Mouse (Mus musculus): Measurements from ENCODE around the gene Trrap.

Gene Trrap

DNA sequence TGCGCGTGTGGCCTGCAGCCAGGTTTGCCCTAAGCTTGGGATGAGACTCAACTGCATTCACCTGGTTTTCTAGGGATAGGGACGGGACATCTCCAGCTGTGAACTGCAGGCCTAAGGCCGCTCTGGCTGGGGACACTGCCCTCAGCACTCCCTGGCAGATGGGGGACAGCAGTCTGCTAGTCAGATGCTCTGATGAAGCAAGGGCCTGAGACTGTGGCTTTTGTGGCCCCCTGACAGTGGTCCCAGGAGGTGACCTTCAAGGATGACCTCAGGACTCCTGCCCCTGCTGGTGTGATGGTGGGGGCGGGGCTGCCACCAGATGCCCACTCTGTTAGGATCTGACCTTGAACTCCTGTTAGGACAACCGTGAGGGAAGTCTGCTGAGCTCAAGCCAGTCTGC, 107.7 kb downstream of the Trrap start:
- DNase-seq: no peak

DNA sequence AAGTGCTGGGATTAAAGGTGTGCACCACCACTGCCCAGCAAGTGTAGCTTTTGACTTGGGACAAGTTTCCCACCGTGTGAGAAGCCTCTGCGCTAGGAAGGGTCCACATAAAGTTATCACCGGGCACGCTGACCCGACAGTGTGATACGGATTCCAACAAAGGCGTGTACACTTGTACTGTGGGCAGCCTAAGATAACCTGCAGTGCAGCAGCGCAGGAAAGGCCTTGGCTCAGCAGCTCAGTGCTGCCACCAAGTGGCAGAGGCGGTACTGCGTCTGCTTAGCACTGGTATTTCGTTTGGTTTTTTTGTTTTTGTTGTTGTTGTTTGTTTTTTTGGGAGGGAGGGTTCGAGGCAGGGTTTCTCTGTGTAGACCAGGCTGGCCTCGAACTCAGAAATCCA, 108.4 kb downstream of the Trrap start:
- DNase-seq: peak; percentile 77

DNA sequence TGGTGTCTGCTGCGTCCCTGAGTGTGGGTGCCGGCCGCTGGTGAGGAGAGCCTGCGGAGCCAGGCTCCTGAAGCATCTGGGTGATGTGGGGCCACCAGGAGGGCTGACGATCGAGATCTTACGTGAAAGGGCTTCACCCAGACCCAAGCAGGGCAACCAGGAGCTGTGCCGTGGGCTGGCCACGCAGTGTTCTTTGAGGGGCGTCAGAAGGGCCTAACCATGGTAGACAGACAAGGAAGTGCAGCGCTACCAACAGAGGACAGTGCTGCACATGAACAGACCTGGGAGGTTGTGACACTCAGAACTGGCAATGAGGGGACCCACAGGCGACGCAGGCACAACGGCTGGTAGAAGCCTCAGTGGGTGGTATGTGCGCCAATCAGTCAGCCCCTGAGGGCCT, 109.5 kb downstream of the Trrap start:
- DNase-seq: no peak

DNA sequence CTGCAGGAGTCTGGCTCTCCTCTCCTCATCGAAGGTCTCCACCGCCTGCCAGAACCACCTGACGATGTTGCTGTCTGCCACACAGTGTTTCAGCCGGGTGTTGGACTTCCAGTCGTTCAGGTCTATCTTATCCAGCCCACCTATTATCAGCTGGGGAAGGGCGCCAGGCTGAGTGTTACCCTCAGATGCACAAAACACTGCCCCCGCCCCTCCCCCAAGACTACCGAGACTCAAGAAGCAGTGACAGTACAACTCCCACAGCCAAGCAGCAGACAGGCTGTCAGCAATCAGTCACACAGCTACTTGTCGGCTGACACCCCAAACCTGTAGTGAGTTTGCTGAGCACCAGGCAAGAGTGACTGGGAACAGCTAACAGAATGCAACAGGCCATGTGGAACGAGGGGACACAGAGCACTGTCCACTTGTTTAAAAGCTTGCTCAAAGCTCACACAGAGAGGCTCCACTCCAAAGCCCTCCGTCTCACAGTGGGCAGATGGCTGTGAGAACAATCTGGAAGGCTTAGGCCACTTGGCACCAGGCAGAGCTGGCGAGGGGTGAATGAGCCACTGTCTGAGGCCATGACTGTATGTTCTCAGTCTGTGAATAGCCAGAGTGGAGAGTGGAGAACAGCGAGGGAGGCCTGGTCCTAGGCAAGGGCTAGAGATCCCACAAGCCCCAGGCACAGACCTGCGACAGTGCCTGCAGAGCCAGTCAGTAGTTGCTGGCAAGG, 114.3 kb downstream of the Trrap start:
- DNase-seq: no peak

DNA sequence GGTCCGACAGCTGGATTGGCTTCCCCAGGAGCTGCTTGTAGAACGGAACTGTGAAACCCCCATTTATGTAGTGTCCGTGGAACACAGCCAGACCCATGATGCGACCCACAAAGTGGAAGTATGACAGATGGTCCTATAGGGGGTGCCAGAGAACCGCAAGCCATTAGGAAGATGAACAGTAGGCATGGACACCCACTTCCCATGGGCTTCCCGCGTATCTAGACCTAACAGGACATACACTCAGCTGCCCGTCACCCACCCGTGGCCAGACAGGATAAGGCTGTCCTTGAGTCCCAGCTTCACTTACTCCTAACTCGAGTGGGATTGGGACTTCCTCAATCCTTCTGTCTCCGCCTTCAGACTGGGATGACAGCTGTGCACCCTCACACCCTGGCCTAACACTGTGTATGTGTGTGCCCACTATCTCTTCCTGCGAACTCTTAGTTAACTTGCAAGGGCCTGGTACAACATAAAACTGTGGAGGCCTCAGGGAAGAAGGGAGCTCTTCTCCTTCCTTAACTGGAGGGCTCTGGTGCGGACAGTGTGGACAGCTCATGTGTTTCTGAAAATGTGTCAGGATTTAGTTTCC, 117.2 kb downstream of the Trrap start:
- peak; percentile 28 for DNase-seq

DNA sequence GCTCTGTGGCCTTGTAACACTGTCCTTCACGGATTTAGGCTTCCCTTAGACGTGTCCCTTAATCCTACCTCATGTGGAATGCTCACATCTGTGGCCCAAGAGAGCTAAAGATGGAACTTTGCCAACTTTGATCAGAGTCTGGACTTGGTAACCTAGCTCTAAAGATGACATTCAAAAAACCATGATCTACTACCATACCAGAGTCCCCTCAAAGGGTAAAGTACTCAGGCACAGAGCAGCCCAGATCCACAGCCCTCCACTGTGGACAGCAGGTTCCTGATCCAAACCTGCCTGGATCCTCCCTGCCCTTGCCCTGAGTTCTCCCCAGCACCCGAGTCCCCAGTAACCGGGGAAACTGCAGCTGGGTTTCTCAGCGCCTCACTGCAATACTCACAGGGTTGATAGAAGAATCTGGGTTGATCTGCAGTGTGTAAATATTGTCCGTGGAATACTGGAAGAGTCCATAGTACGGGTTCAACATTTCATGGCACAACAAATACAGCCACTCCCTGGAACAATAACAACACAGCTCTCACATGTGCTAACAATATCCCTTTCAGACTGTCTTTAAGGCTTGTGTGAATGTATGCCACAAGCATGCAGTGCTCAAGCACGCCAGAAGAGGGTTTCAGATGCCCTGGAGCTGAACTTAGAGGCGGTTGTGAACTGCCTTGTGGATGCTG, 118.6 kb downstream of the Trrap start:
- DNase-seq: no peak

DNA sequence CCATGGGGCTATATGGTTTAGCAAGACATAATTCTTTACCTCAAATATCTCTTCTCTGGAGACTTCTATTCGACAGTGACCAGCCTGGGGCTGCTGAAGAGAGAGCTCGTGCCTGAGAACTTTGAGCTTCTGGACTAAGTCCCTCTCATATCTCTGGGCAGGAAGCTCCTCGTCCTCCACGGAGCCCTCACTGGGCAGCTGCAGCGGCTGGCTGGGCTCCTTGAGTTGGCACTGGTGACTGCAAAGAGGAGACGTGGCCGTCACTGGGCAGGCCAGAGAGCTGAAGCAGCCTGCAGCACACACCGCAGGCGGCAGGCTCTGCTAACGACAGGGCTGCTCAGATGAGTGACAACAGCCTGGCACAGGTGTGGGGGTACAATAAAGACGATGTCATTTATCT, 123.7 kb downstream of the Trrap start:
- DNase-seq: no peak

DNA sequence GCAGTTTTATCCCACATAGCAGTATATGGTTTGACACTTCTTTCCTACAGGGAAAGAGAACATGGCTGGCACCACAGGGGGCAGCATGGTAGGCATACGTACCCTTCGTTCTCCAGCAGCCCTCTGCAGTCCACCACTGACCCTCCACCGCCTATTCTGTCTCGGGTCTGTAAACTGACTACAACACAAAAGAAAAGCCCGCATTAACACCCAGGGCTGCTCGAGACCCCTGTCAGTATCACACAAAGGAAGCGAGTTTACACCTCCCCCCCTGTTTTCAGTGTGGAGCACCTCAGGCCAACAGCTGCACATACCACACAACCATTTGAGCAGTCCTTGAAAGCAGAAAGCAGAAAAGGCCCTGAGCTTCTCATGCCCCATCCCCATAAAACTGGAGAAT, 130.3 kb downstream of the Trrap start:
- DNase-seq: no peak

DNA sequence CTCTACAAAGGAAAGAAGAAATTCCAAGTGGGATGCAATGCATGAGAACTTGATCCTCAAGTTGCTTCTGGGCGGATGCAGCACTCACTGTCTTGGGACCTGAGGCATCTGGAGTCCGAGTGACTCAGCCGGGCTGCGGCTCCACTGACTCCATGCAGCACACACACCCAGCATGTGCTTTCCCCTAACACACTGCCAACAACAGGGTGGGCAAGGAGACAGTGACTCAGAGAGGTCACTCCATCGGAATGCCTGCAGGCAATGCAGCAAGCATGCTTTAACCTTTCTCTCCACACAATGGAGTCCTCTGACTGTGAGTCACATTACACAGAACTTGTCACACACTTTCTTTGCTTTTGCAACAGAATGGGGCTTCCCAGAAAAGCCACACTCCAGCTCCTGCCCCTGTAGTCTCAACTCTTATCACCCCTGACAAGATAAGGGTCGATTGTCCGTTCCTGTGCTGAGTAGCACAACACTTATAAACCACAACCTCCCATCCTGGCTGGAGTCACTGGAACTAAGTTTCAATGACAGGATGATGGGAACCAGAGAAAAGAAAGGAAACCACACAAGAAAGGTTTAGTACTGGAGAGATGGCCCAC, 131.0 kb downstream of the Trrap start:
- no peak for DNase-seq

DNA sequence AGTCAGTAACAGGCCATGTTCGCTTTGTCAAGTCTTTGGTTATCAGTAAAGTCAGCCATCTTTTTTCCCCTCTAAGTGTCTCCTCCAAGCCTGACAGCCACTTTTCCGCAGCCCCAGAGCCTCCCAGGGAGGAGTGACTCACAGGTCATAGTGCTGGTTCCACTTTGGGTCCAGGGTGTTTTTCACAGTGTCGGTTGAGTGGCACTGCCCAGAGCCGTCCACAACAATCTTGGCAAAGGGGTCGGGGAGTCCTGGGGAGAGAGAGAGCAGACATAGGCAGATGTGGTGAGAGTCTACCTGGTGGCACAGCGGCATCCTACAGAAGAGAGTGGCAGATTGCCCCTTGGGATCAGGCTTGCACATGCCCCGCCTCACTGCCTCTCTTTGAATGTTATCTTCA, 133.5 kb downstream of the Trrap start:
- no peak for DNase-seq

DNA sequence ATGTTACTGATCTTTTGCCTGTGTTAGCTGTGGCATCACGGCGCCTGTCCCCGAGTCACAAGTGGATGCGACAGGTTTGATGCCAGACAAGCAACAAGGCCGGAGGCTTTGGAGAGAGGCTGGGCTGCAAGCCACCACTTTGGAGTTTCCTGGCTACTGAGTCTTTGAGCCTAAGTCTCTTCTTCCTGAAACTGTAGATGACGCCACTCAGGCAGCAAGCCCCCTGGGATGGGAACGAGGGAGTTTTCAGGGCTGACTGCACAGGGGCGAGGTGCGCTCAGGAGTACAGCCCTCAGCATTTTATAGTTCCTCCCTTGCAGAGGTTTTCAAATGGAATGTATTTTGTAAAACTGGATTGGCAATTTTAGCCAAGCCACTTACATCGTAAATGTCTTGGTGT, 134.3 kb downstream of the Trrap start:
- DNase-seq: no peak

DNA sequence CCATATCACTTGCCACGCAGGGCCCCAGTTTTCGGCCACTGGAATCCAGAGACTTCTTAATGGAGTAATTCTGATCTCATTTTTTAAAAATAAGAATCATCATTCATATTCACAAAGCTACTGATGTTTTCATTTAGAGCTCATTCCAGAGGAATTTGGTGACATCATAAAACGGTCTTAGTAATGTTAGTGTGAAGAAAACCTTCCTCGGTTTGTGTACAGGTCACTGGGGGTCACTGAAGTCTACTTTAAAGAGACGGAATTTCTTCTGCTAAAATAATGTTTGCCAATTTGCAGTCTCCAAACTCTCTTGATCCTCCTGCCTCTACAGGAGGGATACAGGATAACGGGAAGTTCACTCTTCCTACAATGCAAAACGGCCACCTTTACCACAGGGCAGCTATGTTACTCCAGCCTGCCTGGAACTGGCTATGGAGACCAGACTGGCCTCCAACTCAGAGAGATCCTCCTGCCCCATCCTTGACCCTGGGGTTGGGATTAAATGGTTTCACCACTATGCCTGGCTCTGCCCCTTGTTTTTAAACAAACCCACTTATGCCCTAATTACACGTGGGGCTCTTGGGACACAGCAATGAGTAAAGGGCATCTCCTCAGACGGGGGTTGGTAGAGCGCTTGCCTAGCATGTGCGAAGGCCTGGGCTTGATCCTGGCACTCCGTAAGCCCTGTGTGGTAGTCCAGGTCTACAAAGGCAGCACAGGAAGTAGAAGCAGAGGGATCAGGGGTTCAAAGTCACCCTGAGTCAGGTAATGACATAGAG, 137.0 kb downstream of the Trrap start:
- no peak for DNase-seq

DNA sequence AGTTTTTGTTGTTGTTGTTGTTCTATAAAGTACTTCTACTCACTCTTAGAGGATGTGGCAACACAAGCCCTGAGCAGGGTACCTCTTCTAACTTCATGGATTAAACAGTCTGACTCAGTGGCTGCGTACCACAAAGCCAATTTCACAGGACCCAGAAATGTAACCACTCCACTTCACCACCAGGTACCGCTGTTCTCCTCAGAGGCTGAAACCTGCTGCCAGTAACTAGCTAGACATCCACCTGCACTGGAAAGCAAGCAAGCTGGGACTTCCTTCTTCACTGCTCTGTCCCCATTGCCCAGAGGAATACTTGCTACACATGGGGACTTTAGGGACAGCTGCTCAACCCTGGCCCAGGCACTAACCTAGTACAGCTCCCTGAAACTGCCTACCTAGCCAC, 140.1 kb downstream of the Trrap start:
- peak; percentile 37 for DNase-seq
